Mouse (Mus musculus): ENCODE measurements around the gene Sult6b1.

Gene Sult6b1

GRCm38 (mm10) chr17:78906892-78907291 is at the start of gene Sult6b1:
TSS of gene Sult6b1 (minus strand) at chr17:78906992.
- no peak for DNase-seq (ENCODE audit: low read depth)

- DNase-seq (ENCODE audit: low read depth), result no peak
Observed at GRCm38 (mm10) chr17:78953240-78953639, 46.4 kb upstream of the Sult6b1 start.

GRCm38 (mm10) chr17:78952070-78952469 is 45.3 kb upstream of the Sult6b1 start:
- DNase-seq (ENCODE audit: low read depth), result no peak

- DNase-seq (ENCODE audit: low read depth), result no peak
Observed at GRCm38 (mm10) chr17:78951225-78951624, 44.4 kb upstream of the Sult6b1 start.

GRCm38 (mm10) chr17:78942579-78942978 is 35.8 kb upstream of the Sult6b1 start:
- DNase-seq (ENCODE audit: low read depth), result no peak

- DNase-seq (ENCODE audit: low read depth), result peak; percentile 60
Observed at GRCm38 (mm10) chr17:78938927-78939326, 32.1 kb upstream of the Sult6b1 start.

GRCm38 (mm10) chr17:78937229-78937853 is 30.5 kb upstream of the Sult6b1 start:
- DNase-seq (ENCODE audit: low read depth), result no peak

- peak; percentile 93 for DNase-seq (ENCODE audit: low read depth)
Observed at GRCm38 (mm10) chr17:78936466-78937228, 29.9 kb upstream of the Sult6b1 start, which contains the start of the genes Cebpz and Ndufaf7. TSS of gene Cebpz (minus strand) at chr17:78937066. TSS of gene Ndufaf7 (plus strand) at chr17:78937136.

GRCm38 (mm10) chr17:78935857-78936256 is 29.1 kb upstream of the Sult6b1 start:
- DNase-seq (ENCODE audit: low read depth), result peak; percentile 18

- DNase-seq (ENCODE audit: low read depth), result no peak
Observed at GRCm38 (mm10) chr17:78917696-78918095, 10.9 kb upstream of the Sult6b1 start.

GRCm38 (mm10) chr17:78916899-78917298 is 10.1 kb upstream of the Sult6b1 start:
- DNase-seq (ENCODE audit: low read depth), result no peak

GRCm38 (mm10) chr17:78916369-78916813 is 9.6 kb upstream of the Sult6b1 start, which contains the start of gene Cebpzos:
TSS of gene Cebpzos (plus strand) at chr17:78916500.
- DNase-seq (ENCODE audit: low read depth), result peak; percentile 85

- no peak for DNase-seq (ENCODE audit: low read depth)
Observed at GRCm38 (mm10) chr17:78915772-78916171, 9.0 kb upstream of the Sult6b1 start.

- DNase-seq (ENCODE audit: low read depth), result no peak
Observed at GRCm38 (mm10) chr17:78913921-78914320, 7.1 kb upstream of the Sult6b1 start.

GRCm38 (mm10) chr17:78912861-78913281 is 6.1 kb upstream of the Sult6b1 start:
- DNase-seq (ENCODE audit: low read depth), result no peak

GRCm38 (mm10) chr17:78909374-78909773 is 2.6 kb upstream of the Sult6b1 start:
- DNase-seq (ENCODE audit: low read depth), result no peak

GRCm38 (mm10) chr17:78903158-78903557 is 3.6 kb downstream of the Sult6b1 start:
- peak; percentile 45 for DNase-seq (ENCODE audit: low read depth)

GRCm38 (mm10) chr17:78895394-78895793 is 11.4 kb downstream of the Sult6b1 start:
- peak; percentile 81 for DNase-seq (ENCODE audit: low read depth)

GRCm38 (mm10) chr17:78894991-78895390 is 11.8 kb downstream of the Sult6b1 start:
- DNase-seq (ENCODE audit: low read depth), result no peak

GRCm38 (mm10) chr17:78891020-78891419 is 15.8 kb downstream of the Sult6b1 start:
- peak; percentile 36 for DNase-seq (ENCODE audit: low read depth)

GRCm38 (mm10) chr17:78889184-78889583 is 17.6 kb downstream of the Sult6b1 start:
- DNase-seq (ENCODE audit: low read depth), result no peak

GRCm38 (mm10) chr17:78888554-78888953 is 18.2 kb downstream of the Sult6b1 start:
- no peak for DNase-seq (ENCODE audit: low read depth)
